Mouse (Mus musculus): ENCODE results near the gene Tgfbi.

- TF ChIP-seq POLR2A (IDR thresholded peaks at IDR 0.05; ENCODE audit: low read depth, low read length) (no peak), CTCF (IDR thresholded peaks at IDR 0.05; ENCODE audit: borderline replicate concordance, insufficient read depth, low read length) (no peak)
Observed at GRCm38 (mm10) chr13:56566336-56566735, 43.0 kb upstream of the Tgfbi start.
